Mouse (Mus musculus): Measurements from ENCODE around the gene Lig3. TPM values are rescaled to one million over a fixed set of nuclear protein-coding genes. Genes with fewer than 3 reads are reported as not detected.

Lig3 gene
- polyA plus RNA-seq, 1 experiment from 2014 or later, result 31.8 TPM

Other genes starting within 250 kb of the Lig3 start
- 0.14 and 0.26 TPM in 2 replicates for gene Cct6b, start 16.8 kb upstream of the Lig3 start, polyA plus RNA-seq (2016; fragmentation: Nextera tagmentation; extraction: Ambion mirVana)
- 29.6 and 37.3 TPM in 2 replicates for gene Zfp830, start 16.8 kb upstream of the Lig3 start, polyA plus RNA-seq (2016; fragmentation: Nextera tagmentation; extraction: Ambion mirVana)
- 7.5 and 7.9 TPM in 2 replicates for gene Rffl, start 90.1 kb downstream of the Lig3 start, polyA plus RNA-seq (2016; fragmentation: Nextera tagmentation; extraction: Ambion mirVana)
- 14.2 and 16.6 TPM in 2 replicates for gene Rad51d, start 109.5 kb downstream of the Lig3 start, polyA plus RNA-seq (2016; fragmentation: Nextera tagmentation; extraction: Ambion mirVana)
- 0.06 and 0.11 TPM in 2 replicates for gene Fndc8, start 111.0 kb downstream of the Lig3 start, polyA plus RNA-seq (2016; fragmentation: Nextera tagmentation; extraction: Ambion mirVana)
- 29.1 and 37.7 TPM in 2 replicates for gene Nle1, start 127.3 kb downstream of the Lig3 start, polyA plus RNA-seq (2016; fragmentation: Nextera tagmentation; extraction: Ambion mirVana)
- 185 and 294 TPM in 2 replicates for gene Unc45b, start 129.4 kb downstream of the Lig3 start, polyA plus RNA-seq (2016; fragmentation: Nextera tagmentation; extraction: Ambion mirVana)
- gene Slfn5, start 170.2 kb downstream of the Lig3 start, polyA plus RNA-seq (2016; fragmentation: Nextera tagmentation; extraction: Ambion mirVana), result 0.35 and 0.86 TPM in 2 replicates
- 12.6 and 17.8 TPM in 2 replicates for gene Slfn9, start 210.7 kb downstream of the Lig3 start, polyA plus RNA-seq (2016; fragmentation: Nextera tagmentation; extraction: Ambion mirVana)
- gene Slfn8, start 239.7 kb downstream of the Lig3 start, polyA plus RNA-seq (2016; fragmentation: Nextera tagmentation; extraction: Ambion mirVana), result 0.04 and 0.30 TPM in 2 replicates